Mouse (Mus musculus): Measurements from ENCODE around the gene Fhl3. TPM values are rescaled to one million over a fixed set of nuclear protein-coding genes. Genes with fewer than 3 reads are reported as not detected.

Gene Fhl3
- polyA plus RNA-seq (2012; ENCODE audit: insufficient read depth, insufficient read length, missing spikeins), result 149 and 167 TPM in 2 replicates

GRCm38 (mm10) chr4:124700248-124700971, at the start of gene Fhl3:
Gene Fhl3 (plus strand): TSS chr4:124700701.
- TF ChIP-seq POLR2A (IDR thresholded peaks at IDR 0.05; ENCODE audit: borderline replicate concordance, low read depth, low read length), result peak; percentile 58; the same call in 1 of the 2 replicates
- TF ChIP-seq CTCF (IDR thresholded peaks at IDR 0.05; ENCODE audit: low read depth, low read length), result no peak
- Histone ChIP-seq H3K4me3 (ENCODE audit: insufficient read depth, low read length) (peak within 1 kb of the TSS; percentile 85), H3K27ac (ENCODE audit: insufficient read depth, low read depth, low read length) (peak within 1 kb of the TSS; percentile 87), H3K4me1 (ENCODE audit: control insufficient read depth, insufficient read depth, low read length) (peaks cover 24% of the 10 kb centered on the region)

GRCm38 (mm10) chr4:124652886-124653285, 47.6 kb upstream of the Fhl3 start:
- H3K27ac ChIP-seq (ENCODE audit: insufficient read depth, low read depth, low read length), result no peak overlapping the region

GRCm38 (mm10) chr4:124656518-124656853, 44.0 kb upstream of the Fhl3 start, which contains the start of gene Pou3f1:
Gene Pou3f1 (plus strand): TSS chr4:124656807.
- H3K27ac ChIP-seq (ENCODE audit: insufficient read depth, low read depth, low read length), result no peak within 1 kb of the TSS

More at GRCm38 (mm10) chr4:124652886-124653285, 47.6 kb upstream of the Fhl3 start:
- Histone ChIP-seq H3K4me1 (ENCODE audit: control insufficient read depth, insufficient read depth, low read length) (peaks cover 9% of the 10 kb centered on the region), H3K4me3 (ENCODE audit: insufficient read depth, low read length) (no peak overlapping the region)
- no peak for TF ChIP-seq POLR2A (IDR thresholded peaks at IDR 0.05; ENCODE audit: borderline replicate concordance, low read depth, low read length)
- TF ChIP-seq CTCF (IDR thresholded peaks at IDR 0.05; ENCODE audit: low read depth, low read length), result 0 out of 2 replicates have a peak, but pooled peaks have one; percentile 18

DNA sequence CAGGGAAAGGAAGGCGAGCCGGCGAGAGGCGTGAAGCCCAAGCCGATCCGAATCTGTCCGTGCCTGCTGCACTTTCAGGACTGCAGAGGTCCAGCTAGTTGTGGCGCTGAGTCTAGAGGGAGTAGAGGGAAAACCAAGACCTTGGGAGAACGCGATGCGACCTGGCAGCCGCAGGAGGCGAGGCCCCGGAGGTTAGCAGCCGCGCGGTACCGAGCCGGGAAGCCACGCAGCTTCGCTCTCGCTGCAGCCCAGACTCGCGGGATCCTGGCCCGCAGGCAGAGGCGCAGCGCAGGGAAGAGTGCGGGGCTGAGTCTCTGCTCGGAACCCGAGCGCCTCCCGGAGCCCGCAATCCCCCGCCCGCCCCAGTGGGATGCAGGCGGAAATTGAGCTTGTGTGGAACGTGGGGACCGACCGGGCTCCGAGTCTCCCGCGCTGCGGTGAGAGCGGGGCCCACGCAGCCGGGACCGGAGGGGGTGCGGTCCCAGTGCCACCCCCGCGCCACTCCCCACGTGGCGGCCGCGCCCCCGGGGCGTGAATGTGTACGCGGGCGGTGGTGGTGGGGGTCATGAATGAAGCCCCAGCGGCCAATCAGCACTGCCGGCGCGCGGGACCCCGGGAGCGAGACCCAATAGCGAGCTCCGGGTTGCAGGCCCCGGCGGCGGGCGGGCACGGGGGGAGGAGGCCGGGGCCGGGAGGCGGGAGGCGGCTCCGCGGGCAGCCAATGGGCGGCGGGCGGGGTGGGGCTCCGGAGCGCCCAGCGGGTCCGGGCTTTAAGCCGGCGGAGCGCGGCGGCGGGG, 43.4 kb upstream of the Fhl3 start:
- Histone ChIP-seq H3K27ac (ENCODE audit: insufficient read depth, low read depth, low read length) (no peak overlapping the region), H3K4me1 (ENCODE audit: control insufficient read depth, insufficient read depth, low read length) (peaks cover 9% of the 10 kb centered on the region), H3K4me3 (ENCODE audit: insufficient read depth, low read length) (peak overlapping the region; percentile 61)
- no peak for TF ChIP-seq CTCF (IDR thresholded peaks at IDR 0.05; ENCODE audit: low read depth, low read length)
- TF ChIP-seq POLR2A (IDR thresholded peaks at IDR 0.05; ENCODE audit: borderline replicate concordance, low read depth, low read length), result no peak

More at GRCm38 (mm10) chr4:124656518-124656853, 44.0 kb upstream of the Fhl3 start, which contains the start of gene Pou3f1:
- Histone ChIP-seq H3K4me3 (ENCODE audit: insufficient read depth, low read length) (peak within 1 kb of the TSS; percentile 61), H3K4me1 (ENCODE audit: control insufficient read depth, insufficient read depth, low read length) (peaks cover 9% of the 10 kb centered on the region)
- TF ChIP-seq CTCF (IDR thresholded peaks at IDR 0.05; ENCODE audit: low read depth, low read length), result no peak
- no peak for TF ChIP-seq POLR2A (IDR thresholded peaks at IDR 0.05; ENCODE audit: borderline replicate concordance, low read depth, low read length)

DNA sequence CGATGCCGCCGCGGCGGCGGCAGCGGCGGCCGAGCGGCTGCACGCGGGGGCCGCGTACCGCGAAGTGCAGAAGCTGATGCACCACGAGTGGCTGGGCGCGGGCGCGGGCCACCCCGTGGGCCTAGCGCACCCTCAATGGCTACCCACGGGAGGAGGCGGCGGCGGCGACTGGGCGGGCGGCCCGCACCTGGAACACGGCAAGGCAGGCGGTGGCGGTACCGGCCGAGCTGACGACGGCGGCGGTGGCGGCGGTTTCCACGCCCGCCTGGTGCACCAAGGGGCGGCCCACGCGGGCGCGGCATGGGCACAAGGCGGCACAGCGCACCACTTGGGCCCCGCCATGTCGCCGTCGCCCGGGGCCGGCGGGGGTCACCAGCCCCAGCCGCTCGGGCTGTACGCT, 42.7 kb upstream of the Fhl3 start:
- no peak overlapping the region for H3K27ac ChIP-seq (ENCODE audit: insufficient read depth, low read depth, low read length)
- H3K4me3 ChIP-seq (ENCODE audit: insufficient read depth, low read length), result peak overlapping the region; percentile 37
- TF ChIP-seq POLR2A (IDR thresholded peaks at IDR 0.05; ENCODE audit: borderline replicate concordance, low read depth, low read length) (no peak), CTCF (IDR thresholded peaks at IDR 0.05; ENCODE audit: low read depth, low read length) (no peak)

DNA sequence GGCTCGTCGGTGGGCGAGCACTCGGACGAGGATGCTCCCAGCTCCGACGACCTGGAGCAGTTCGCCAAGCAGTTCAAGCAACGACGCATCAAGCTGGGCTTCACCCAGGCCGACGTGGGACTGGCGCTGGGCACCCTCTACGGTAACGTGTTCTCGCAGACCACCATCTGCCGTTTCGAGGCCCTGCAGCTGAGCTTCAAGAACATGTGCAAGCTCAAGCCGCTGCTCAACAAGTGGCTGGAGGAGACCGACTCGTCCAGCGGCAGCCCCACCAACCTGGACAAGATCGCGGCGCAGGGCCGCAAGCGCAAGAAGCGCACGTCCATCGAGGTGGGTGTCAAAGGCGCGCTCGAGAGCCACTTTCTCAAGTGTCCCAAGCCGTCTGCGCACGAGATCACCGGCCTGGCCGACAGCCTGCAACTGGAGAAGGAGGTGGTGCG, 42.1 kb upstream of the Fhl3 start:
- Histone ChIP-seq H3K27ac (ENCODE audit: insufficient read depth, low read depth, low read length) (no peak overlapping the region), H3K4me3 (ENCODE audit: insufficient read depth, low read length) (no peak overlapping the region), H3K4me1 (ENCODE audit: control insufficient read depth, insufficient read depth, low read length) (no peaks in the 10 kb centered on the region)
- TF ChIP-seq POLR2A (IDR thresholded peaks at IDR 0.05; ENCODE audit: borderline replicate concordance, low read depth, low read length), result no peak
- TF ChIP-seq CTCF (IDR thresholded peaks at IDR 0.05; ENCODE audit: low read depth, low read length), result no peak

More for the DNA sequence above, 42.7 kb upstream of the Fhl3 start:
- H3K4me1 ChIP-seq (ENCODE audit: control insufficient read depth, insufficient read depth, low read length), result 0 out of 2 replicates have a peak, but pooled peaks cover 4% of the 10 kb centered on the region

- no peak overlapping the region for H3K27ac ChIP-seq (ENCODE audit: insufficient read depth, low read depth, low read length)
- no peaks in the 10 kb centered on the region for H3K4me1 ChIP-seq (ENCODE audit: control insufficient read depth, insufficient read depth, low read length)
- peak overlapping the region; percentile 19; the same call in 1 of the 2 replicates for H3K4me3 ChIP-seq (ENCODE audit: insufficient read depth, low read length)
- TF ChIP-seq CTCF (IDR thresholded peaks at IDR 0.05; ENCODE audit: low read depth, low read length), result no peak
- TF ChIP-seq POLR2A (IDR thresholded peaks at IDR 0.05; ENCODE audit: borderline replicate concordance, low read depth, low read length), result no peak
Measured at GRCm38 (mm10) chr4:124659251-124660217, 41.0 kb upstream of the Fhl3 start.

GRCm38 (mm10) chr4:124660603-124661002, 39.9 kb upstream of the Fhl3 start:
- TF ChIP-seq CTCF (IDR thresholded peaks at IDR 0.05; ENCODE audit: low read depth, low read length), result no peak
- no peak for TF ChIP-seq POLR2A (IDR thresholded peaks at IDR 0.05; ENCODE audit: borderline replicate concordance, low read depth, low read length)
- H3K4me1 ChIP-seq (ENCODE audit: control insufficient read depth, insufficient read depth, low read length), result no peaks in the 10 kb centered on the region
- H3K27ac ChIP-seq (ENCODE audit: insufficient read depth, low read depth, low read length), result no peak overlapping the region
- H3K4me3 ChIP-seq (ENCODE audit: insufficient read depth, low read length), result no peak overlapping the region

- Histone ChIP-seq H3K4me1 (ENCODE audit: control insufficient read depth, insufficient read depth, low read length) (no peaks in the 10 kb centered on the region), H3K4me3 (ENCODE audit: insufficient read depth, low read length) (no peak overlapping the region), H3K27ac (ENCODE audit: insufficient read depth, low read depth, low read length) (no peak overlapping the region)
- no peak for TF ChIP-seq POLR2A (IDR thresholded peaks at IDR 0.05; ENCODE audit: borderline replicate concordance, low read depth, low read length)
- TF ChIP-seq CTCF (IDR thresholded peaks at IDR 0.05; ENCODE audit: low read depth, low read length), result no peak
Measured at GRCm38 (mm10) chr4:124663034-124663433, 37.5 kb upstream of the Fhl3 start.
